Mouse (Mus musculus): ENCODE data around the gene Irgq.

DNA sequence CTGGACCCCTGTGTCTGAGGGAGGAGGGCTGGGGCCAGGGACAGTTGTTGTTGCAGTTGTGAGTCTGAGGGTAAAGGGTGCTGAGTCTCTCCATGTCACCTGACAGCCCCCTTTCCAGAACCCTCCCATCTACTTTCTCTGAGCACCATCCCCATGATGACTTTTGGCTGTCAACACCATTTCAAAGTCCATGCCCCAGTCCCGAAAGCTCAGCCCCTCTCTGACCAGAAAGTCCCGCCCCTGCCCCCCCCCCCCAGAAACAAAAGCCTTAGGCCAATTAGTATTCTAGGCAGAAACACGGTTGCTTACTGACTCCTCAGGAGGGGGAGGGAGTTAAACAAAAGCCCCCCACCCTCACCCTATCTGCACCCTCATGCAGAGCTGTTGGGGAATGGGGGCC, 43.1 kb upstream of the Irgq start:
- TF ChIP-seq CTCF (conservative IDR thresholded peaks at IDR 0.05; ENCODE audit: insufficient read depth, insufficient read length, low read depth, low read length) (no peak), POLR2A (IDR thresholded peaks at IDR 0.05; ENCODE audit: low read depth, low read length) (no peak)

Measured in kidney, adult 2 months (tissue).